Mouse (Mus musculus) heart, adult 8-10 months (tissue): ENCODE measurements at regions not wholly inside any gene's neighbourhood (a gene's known extent, or its start where the extent isn't known, plus 50 kb on each side); places are given as distances from the start of the nearest gene placed in this dataset.

ENCODE experiments used
- DNase-seq: peaks from one replicate; pipeline ENCODE4 v3.0.0; 2022; ENCODE audit warnings: low spot score

DNA sequence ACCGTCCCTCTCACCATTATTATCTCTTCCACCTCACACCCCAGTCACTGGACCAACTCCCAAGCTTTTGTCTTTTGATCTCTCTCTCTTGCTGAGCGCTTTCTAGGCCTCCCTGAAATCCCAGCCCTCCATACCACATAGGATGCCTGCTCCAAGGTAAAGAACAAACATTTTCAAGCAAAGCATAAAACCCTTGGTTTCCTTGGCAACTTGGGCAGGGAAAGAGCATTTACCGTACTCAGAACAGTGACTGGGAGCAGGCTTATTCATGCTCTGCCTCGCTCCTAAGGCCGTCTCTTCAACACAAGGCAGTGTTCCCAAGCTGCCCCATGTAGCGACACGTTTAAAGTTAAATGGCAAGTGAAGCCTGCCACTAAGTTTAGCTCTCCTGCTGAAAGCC lies 282.9 kb upstream of the Sash1 start:
- DNase-seq, result no peak

DNA sequence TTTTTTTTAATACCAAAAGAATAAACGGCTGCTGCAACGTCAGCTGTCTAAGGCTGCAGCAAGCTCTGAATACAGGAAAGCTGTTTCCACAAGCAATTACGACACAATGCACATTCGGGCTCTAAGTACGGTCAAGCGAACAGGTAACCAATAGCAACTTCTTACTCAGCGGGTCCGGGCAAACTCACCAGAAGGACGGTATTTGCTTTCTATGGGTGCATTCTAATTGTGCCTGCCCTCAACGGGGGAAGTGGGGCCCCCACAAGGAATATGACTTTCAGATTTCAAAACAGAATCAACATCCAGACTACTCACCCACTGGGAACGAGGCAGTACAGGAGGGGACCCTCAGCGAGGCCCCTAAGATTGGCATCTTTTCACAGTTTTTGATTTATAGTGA lies 280.1 kb upstream of the Sash1 start:
- no peak for DNase-seq

DNA sequence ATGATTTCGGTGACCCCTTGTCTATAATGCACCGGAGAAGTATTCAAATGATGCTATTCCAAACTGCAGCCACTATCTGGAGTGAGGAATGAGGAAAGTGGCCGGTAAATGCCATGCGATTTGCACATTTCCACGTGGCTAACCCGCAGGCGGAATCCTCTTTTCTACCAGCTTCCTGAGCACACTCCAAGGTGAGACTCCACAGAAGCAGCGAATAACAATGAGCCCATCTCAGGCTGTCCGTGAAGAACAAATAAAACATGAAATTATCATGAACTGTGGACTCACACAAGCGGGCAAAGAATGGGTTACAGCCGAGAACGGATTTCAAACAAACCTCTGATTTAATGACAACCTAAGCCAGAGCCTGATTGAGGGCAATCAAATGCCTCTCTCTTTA lies 279.7 kb upstream of the Sash1 start:
- no peak for DNase-seq

DNA sequence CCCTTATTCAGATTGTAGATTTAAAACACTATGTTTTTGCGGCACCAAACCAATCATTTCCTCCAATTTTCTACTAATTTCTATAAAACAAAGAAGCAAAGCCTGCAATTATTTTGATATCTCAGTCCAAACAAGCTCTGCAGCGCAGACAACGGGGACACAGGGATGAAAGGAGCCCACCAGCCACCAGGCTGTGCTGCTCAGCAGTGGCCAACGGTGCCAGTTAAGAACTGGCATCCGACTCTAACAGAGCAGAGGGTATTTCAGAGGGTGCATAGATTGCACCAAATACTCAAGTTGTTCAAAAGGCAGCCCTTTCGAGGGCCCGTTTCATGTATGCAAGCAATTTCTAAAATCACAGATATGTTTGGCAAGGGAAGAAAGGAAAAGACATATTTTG lies 278.5 kb upstream of the Sash1 start:
- no peak for DNase-seq

DNA sequence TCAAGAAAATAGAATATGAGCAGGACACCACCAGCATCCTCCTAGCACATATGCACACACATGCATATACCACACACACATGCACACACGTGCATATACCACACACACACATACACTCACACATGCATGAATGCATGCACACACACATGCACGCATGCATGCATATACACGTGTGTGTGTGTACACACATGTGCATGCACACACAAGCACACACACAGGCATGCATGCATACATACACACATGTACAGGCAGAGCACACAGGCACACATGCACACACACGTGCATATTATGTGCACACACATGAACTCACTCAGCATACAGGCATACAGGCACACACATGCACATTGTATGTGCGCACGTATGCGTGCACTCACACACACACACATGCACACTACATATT lies 275.7 kb upstream of the Sash1 start:
- DNase-seq, result no peak

DNA sequence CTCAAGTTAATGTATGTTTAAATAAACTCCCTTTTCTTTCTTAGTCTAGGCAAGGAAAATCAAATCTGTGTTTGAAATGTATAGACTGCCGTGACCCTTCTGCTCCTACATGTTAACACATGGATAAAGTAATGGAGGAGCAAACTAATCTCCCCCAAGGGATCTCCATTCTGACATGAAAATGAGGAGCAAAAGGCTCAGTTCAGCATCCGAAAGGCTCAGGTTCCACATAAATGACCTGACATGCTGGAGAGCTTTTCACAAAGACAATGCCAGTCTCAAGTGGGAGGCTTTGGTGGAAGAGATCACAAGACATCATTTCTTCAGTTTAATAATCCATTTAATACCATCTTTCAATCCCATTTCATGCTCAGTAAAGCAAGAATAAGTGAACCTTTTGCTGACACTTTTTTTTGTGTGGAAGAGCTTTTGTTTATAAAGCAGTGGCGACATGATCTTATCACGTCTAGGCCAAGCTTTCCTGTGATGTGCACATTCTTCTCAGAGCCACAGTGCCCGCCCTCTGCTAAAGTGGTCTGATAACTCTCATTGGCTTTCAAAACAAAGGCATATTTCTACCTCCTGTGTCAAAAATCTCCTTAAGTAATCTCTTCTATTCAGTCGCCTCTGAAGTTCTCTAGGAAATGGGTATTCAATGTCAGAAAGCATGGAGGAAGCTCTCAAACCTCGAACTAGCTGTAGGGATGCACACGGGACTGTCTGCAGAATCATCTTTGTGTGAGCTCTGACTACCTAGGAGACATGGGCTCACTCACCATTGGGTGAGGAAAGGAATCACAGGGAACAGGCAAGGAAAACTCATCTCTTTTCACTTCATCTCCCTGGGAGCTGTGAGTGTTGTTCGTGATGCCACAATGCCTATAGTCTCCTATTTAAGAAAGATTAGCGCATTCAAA lies 271.7 kb upstream of the Sash1 start:
- no peak for DNase-seq

DNA sequence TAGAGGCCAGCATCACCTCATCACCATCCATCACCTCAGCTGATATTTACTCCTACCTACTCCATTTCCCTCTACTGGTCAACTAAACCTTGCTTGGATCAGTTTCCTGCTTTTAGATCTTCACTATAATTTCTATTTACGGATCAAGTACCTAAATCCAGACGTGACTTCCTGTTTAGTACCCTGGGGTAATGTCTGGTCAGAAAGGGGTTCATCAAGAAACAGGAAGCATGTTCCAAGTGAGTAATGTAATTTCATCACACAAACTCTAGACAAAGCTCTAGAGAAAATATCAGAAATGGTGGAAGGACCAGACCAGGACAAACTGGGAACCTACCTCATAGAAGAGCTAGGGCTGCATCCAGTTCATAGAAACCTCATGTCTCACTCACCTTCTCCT lies 250.2 kb upstream of the Sash1 start:
- no peak for DNase-seq

DNA sequence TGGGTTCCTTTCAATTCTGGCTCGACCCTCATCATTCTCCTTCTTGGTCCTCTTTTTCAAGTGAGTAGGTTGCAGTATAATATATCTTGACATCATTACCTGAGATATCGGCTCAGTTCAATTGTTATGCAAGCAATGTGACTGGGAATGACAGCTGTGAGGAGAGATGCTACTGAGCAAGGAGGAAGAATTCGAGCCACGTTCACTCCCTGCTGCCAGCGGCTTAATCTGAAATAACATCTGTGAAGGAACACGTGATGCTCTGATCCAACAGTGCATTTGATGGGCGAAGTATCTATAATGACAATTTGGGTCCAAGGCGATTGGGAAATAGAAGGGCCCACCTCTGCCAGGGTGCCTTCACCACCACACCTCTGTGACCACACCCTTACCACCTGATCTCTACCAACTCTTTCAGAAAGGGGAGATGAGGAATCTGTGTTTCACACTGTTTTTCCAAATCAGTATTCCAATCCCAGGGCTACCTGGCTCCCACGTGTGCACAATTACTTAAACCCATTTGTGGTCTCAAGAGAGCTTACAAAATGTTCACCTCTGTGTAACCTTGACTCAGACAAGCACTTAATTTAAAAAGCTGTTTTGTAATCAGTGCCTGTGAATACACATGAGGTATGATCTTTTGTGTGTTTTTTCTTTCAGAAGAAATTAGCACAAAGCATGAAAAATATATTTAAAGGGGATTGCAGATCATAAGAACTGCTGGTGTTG lies 248.6 kb upstream of the Sash1 start:
- no peak for DNase-seq

DNA sequence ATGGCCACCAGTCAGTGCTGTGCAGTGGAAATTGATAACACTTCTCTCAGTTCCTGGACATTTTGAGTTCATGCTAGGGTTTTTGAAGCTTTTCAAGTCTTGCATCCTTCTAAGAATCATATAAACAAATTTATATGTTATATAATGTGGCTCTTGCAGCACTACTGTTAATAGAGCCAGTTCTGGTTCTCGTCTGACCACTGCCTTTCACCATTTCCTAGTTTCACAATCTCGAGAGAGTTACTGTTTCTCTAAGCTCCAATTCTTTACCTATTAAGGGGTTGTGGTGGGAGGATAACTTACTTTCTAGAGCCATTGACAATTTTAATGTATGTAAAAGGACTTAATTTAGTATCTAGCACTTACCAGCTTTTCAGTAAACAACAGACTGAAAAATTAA lies 244.2 kb upstream of the Sash1 start:
- no peak for DNase-seq

DNA sequence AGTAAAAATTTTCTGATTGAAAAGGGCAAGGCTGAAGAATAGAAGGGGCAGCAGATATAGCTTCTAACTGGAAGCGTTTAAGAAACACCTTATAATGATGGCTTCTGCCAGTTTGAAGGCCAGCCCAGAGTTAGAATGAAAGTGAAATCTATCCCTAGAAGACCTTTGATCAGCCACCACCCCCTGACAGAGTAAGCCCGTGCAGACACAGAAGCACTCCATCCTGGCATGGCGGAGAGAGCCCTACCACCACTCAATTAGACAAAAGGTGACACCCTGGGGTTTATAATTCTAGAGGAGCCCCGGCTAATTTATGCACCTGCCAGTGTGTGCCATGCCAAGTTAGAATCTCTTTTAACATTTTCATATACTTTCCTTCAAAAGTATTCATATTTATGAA lies 233.4 kb upstream of the Sash1 start:
- DNase-seq, result no peak

DNA sequence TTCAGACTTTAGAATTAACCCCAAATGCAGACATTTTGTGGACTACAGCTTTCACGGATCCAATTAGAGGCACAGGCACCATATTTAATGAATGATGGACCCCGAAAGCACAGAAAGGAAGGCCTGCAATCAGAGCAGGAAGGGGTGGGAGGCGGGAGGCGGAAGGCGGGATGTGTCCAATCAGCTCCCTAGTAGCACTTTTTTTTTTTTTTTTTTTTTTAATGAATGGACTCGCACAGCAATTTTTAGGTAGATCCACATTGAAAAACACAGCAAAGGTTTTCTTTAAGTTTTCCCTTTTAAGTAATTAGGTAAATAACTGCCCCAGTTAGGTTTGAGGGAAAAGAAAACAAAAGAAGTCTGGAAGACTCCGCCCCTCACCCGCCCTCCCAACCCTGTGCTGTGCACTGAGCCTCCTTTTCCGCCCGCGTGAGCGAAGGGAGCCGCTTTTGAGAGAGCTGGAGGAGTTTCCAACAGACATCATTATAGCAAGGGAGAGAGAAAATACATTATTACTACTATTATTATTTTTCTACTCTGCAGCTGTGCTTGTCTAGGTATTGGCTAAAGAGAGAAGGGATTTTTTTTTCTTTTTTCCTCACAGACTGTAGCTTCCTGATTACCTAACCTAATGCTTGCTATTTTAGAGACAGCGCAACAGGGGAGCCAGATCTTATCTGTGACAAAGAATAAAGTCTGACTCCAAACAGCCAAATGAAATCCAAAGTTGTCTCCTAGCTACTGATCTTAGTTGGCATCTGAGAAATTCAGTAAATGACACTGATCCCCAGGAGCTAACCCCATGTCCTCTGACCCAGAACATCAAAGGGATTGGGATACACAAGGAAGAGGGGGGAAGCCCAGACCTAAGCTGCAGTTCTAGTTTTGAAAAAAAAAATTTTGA lies 232.0 kb upstream of the Sash1 start:
- no peak for DNase-seq

DNA sequence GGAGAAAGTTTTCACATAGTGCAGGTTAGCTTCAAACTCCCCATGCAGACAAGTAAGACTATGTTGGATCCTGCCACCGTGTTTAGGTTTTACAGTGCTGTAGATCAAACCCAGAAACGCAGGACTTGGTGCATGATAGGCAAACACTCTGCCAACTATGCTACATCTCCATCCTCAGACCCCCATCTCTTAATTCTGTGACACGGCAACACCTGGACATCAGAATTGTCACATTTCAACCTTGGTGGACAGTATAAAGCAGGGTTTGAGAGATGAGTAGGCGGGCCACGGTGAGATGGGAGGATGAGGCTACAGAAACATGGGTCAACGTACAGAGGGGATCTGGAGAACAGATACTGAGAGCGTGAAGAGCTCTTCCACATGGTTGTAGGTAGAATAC lies 231.3 kb upstream of the Sash1 start:
- DNase-seq, result no peak

DNA sequence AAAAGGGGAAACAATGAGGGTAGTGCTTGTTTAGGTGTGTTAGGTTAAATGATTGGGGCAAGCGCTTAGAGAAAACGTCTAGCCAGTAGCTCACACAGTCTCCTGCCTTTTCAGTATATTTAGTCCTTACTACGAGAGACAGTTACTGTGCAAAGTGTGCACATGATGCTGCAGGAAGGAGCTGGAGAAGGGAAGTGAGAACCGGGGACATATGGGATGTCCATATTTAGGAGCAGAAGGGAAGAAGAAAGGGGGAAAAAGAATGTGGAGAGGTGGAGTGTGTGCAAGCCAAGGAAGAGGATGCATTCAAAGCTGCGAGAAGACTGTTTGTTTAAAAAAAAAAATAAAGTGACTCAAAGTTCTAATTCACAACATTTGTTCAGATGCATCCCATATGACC lies 227.8 kb upstream of the Sash1 start:
- DNase-seq, result no peak

DNA sequence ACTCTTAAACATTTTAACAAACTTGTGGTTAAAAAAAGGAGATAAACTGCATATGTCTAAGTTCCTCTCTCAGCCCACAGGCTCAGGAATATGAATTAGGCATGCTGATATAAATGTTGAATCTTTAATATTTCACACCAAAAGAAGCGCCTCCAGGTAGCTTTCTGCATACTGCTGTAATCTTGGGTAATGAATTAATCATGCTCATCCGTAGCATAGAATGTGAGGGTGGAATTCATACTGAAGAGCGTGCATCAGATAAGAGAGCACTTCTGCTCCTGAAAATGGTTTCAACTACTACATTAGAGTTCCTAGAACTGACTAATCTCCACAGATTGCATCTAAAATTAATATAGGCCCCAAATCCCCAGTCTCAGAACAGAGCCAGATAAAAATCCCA lies 225.2 kb upstream of the Sash1 start:
- DNase-seq, result no peak

DNA sequence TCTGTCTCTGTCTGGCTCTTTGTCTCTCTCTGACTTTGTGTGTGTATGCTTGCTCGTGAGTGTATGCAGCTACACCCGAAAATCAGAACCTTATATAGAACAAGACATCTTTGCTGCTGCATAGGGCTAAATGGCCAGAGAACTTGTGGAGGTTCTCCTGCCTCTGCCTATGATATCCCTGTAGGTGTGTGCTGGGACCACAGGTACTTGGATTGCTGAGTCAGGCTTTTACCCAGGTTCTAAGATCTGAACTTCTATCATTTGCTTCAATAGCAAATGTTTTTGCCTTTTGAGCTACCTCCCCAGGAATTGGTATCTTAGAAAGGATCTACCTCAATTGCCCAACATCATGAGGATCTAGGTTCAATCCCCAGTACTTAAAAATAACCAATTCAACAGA lies 210.3 kb upstream of the Sash1 start:
- no peak for DNase-seq

DNA sequence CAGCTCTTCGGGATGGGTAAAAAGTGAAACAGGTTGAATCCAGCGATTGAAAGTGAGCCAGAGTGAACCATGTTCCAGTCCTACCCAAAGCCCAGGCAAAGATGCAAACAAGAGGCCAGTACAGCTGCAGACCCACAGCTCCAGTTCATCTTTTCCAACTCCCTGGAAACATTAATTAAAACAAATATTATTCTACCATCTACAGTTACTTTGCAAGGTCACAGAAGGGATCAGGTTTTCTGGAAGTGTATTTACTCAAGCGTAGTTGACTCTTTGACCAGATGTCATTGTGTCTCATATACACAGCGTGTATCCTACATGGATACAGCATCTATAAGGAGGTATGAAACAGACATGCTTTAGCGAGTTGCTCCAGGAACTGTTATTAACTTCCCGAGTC lies 209.3 kb upstream of the Sash1 start:
- DNase-seq, result no peak

DNA sequence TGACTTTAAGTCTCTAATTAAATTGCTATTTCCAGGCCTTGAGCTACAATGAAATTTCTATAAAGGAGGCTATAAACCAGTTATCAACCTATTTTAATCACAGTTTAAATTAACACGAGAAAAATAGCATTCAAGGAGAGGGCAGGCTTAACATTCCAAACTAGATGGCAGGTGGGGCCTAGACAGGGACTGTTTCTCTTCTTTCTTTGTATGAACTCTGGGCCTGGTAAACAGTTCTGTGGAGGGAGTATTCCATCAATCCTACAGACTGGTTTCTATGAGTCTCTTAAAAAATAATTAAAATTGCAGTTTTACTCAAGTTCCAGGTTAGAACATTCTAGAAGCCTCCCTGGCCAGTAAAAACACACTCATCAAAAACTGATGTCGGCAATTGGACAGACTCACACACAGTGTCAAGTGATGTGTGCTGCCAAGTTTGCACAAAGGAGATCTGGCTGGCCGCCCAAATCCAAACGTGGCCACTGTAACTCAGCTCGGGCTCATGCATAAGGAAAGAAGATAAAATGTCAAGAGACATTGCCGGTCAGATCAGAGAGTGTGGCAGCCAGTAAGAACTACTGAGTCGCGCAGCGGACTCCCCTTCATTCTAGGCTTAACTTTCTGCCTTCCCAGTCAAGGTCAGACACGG lies 206.5 kb upstream of the Sash1 start:
- DNase-seq, result peak; percentile 70

DNA sequence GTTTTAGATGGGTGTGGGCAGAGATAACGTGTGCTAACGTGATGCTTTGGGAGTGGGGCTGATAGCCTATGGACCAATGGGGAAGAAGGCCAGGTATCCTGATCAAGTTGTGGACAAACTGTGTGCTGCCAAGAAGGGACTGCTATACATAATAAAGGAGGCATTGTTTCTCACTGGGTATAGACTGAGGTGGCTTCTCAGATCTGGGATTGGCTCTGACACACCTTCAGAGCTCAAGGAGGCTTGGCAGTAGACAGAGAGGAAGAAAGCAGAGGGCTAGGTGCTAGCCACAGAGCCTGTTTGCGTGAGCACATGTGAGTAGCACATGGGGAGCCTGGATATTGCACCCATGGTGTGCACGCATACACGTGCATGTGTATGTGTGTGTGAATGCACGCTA lies 205.1 kb upstream of the Sash1 start:
- DNase-seq, result no peak

DNA sequence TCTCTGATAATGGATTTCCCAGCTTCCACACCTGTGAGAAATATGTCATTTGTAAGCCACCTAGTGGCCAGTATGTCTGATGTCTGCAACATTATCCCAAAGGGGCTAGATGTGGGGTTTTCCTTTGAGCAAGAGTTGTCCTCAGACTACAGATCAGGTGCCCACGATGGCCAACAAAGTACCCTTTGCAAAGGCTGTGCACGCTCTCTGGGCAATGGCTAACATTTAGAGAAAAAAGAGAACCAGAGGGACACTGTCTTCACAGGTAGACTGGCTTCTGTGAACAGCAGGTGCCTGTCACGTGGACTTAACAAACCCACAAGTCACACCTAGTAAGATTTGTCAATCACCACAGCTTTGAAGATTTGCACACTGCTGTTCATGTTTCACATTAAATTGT lies 202.0 kb upstream of the Sash1 start:
- DNase-seq, result no peak

DNA sequence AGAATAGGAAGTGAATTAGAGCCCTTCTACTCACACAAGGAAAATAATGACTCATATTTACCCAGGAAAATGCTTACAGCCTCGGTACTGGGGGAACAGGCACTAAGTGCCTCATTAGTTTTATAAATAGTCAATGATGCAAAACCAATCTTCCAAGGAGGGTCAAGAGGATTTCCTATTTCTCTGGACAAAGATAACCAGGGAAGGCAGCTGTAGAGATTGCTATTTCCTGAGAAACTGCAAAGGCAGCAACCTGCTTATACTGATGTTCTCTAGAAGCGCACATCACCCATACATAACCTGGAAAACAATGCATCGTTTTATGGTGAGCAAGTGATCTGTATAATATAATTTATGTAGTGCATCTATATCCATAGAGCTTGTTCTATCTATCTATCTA lies 201.3 kb upstream of the Sash1 start:
- peak; percentile 11 for DNase-seq

DNA sequence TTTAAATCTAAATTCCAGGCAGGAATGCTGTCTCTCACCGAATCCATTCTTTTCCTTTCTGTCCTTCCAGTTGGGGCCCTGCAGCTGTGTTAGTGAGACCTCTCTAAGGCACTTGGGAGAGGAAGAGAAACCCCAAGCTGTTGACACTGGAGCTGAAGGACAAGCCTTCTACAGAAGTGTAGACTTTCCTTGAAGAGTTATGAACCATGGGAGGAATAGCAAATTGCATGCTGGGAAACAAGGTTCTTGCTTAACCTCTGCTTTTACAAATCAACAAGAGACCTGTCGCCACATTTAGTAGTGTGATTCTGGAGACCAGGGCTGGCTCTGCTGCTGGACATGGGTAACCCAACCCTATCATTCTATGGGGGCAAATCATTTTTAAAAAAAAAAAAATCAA lies 200.8 kb upstream of the Sash1 start:
- DNase-seq, result no peak

DNA sequence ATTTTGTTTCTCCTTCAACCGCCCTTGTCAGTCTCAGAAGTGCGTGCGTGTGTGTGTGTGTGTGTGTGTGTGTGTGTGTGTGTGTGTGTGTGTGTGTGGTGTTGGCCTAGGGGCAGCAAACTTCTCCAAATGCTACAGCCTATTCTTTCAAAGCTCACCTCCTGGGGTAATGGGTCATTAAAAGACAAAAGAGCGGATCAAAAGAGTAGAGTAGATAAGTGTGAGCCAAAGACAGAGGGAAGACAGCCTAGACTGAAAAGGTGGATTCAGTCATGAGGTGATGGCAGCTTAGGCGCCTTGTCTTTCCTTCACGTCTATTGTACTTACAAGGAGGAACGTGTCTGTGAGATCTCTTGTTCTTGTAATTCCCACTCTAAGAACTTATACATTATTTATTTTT lies 199.6 kb upstream of the Sash1 start:
- DNase-seq, result no peak
